Mouse (Mus musculus) MEL (cell line): ENCODE measurements around the gene Fam213b. TPM values are rescaled to one million over a fixed set of nuclear protein-coding genes. Genes with fewer than 3 reads are reported as not detected.

Source experiments
- DNase-seq: peaks from one replicate; pipeline ENCODE4 v3.0.0; 2011; ENCODE audit warnings: low read depth, low spot score
- H3K27ac ChIP-seq: 2 replicates; pipeline ENCODE4 v1.5.1; 2012; ENCODE audit warnings: low read depth, mild to moderate bottlenecking, control low read depth, low read length, moderate library complexity; ENCODE audit not compliant: control insufficient read depth
- H3K27me3 ChIP-seq, 2 experiments: fragments of 150-350 bp in 1 of 2; sonication (generic) in 1 of 2; 2 replicates each; pipeline ENCODE4 v1.6.1; 2012; ENCODE audit warnings: low read length in 2 of 2, mild to moderate bottlenecking in 2 of 2, improper control_type of control experiment in 1 of 2, moderate library complexity in 1 of 2; ENCODE audit not compliant: insufficient read depth in 2 of 2, control insufficient read depth in 1 of 2
- H3K36me3 ChIP-seq, 2 experiments: 2 replicates each; pipeline ENCODE4 v1.6.1; 2012 to 2014; ENCODE audit warnings: low read length in 2 of 2, improper control_type of control experiment in 1 of 2, inconsistent platforms in 1 of 2, mild to moderate bottlenecking in 1 of 2; ENCODE audit not compliant: insufficient read depth in 2 of 2, control insufficient read depth in 1 of 2
- H3K4me1 ChIP-seq, 2 experiments: fragments of 150-350 bp in 1 of 2; sonication (generic) in 1 of 2; 2 replicates each; pipeline ENCODE4 v1.6.1; 2012; ENCODE audit warnings: low read length in 2 of 2, improper control_type of control experiment in 1 of 2, mild to moderate bottlenecking in 1 of 2; ENCODE audit not compliant: insufficient read depth in 2 of 2, control insufficient read depth in 1 of 2
- H3K4me3 ChIP-seq, 2 experiments: fragments of 150-350 bp in 1 of 2; sonication (generic) in 1 of 2; 2 replicates each; pipeline ENCODE4 v1.5.1; 2012; ENCODE audit warnings: low read depth in 2 of 2, low read length in 2 of 2, mild to moderate bottlenecking in 2 of 2, moderate library complexity in 2 of 2, control low read depth in 1 of 2, improper control_type of control experiment in 1 of 2; ENCODE audit not compliant: control insufficient read depth in 1 of 2, insufficient read depth in 1 of 2
- H3K79me2 ChIP-seq: 2 replicates; pipeline ENCODE4 v1.6.1; 2012; ENCODE audit warnings: mild to moderate bottlenecking, low read length, moderate library complexity; ENCODE audit not compliant: control insufficient read depth, poor library complexity, insufficient read depth
- H3K9ac ChIP-seq: 2 replicates; pipeline ENCODE4 v1.6.1; 2012; ENCODE audit warnings: low read depth, mild to moderate bottlenecking, control low read depth, low read length, moderate library complexity; ENCODE audit not compliant: control insufficient read depth, poor library complexity, severe bottlenecking
- H3K9me3 ChIP-seq: fragments of 150-350 bp; sonication (generic); replicated peaks from 2 replicates; pipeline ENCODE4 v1.6.1; 2012; ENCODE audit warnings: mild to moderate bottlenecking, low read length, improper control_type of control experiment, moderate library complexity; ENCODE audit not compliant: insufficient read depth
- BHLHE40 ChIP-seq: IDR thresholded peaks from 2 replicates; pipeline ENCODE4 v1.6.1; 2012; ENCODE audit warnings: low read depth, mild to moderate bottlenecking, inconsistent platforms, low read length, improper control_type of control experiment, borderline replicate concordance
- CHD1 ChIP-seq: IDR thresholded peaks from 2 replicates; pipeline ENCODE4 v1.6.1; 2012; ENCODE audit warnings: low read depth, mild to moderate bottlenecking, inconsistent platforms, low read length, improper control_type of control experiment
- CTCF ChIP-seq, 3 experiments: IDR thresholded peaks in 2 of 3; conservative IDR thresholded peaks in 1 of 3; 2 replicates each; pipeline ENCODE4 v1.5.1; 2011 to 2012; ENCODE audit warnings: low read length in 3 of 3, low read depth in 2 of 3, mild to moderate bottlenecking in 2 of 3, improper control_type of control experiment in 1 of 3, inconsistent platforms in 1 of 3, mixed read lengths in 1 of 3, moderate library complexity in 1 of 3; ENCODE audit not compliant: control insufficient read depth in 1 of 3, insufficient read depth in 1 of 3, poor library complexity in 1 of 3, severe bottlenecking in 1 of 3
- E2F4 ChIP-seq: IDR thresholded peaks from 2 replicates; pipeline ENCODE4 v1.6.1; 2011; ENCODE audit warnings: low read depth, low read length, improper control_type of control experiment, borderline replicate concordance
- ELF1 ChIP-seq: IDR thresholded peaks from 2 replicates; pipeline ENCODE4 v1.6.1; 2014; ENCODE audit warnings: low read depth, mild to moderate bottlenecking, inconsistent platforms, low read length, improper control_type of control experiment, moderate library complexity
- EP300 ChIP-seq, 2 experiments: IDR thresholded peaks; 2 replicates each; pipeline ENCODE4 v1.6.1; 2011; ENCODE audit warnings: improper control_type of control experiment in 2 of 2, low read length in 2 of 2, low read depth in 1 of 2, mild to moderate bottlenecking in 1 of 2
- ETS1 ChIP-seq: IDR thresholded peaks from 2 replicates; pipeline ENCODE4 v1.6.1; 2012; ENCODE audit warnings: low read depth, mild to moderate bottlenecking, inconsistent platforms, low read length, improper control_type of control experiment, moderate library complexity
- GABPA ChIP-seq: IDR thresholded peaks from 2 replicates; pipeline ENCODE4 v1.6.1; 2012; ENCODE audit warnings: low read depth, mild to moderate bottlenecking, inconsistent platforms, low read length, improper control_type of control experiment, moderate library complexity
- GATA1 ChIP-seq: IDR thresholded peaks from 2 replicates; pipeline ENCODE4 v1.6.1; 2011; ENCODE audit warnings: low read depth, low read length, improper control_type of control experiment
- HCFC1 ChIP-seq: IDR thresholded peaks from 2 replicates; pipeline ENCODE4 v1.6.1; 2012; ENCODE audit warnings: low read depth, mild to moderate bottlenecking, inconsistent platforms, low read length, improper control_type of control experiment, moderate library complexity
- JUND ChIP-seq: IDR thresholded peaks from 2 replicates; pipeline ENCODE4 v1.6.1; 2011; ENCODE audit warnings: low read depth, mild to moderate bottlenecking, improper control_type of control experiment, low read length
- KAT2A ChIP-seq: conservative IDR thresholded peaks from 2 replicates; pipeline ENCODE4 v1.6.1; 2012; ENCODE audit warnings: low read depth, low read length, improper control_type of control experiment, inconsistent platforms
- MAFK ChIP-seq: IDR thresholded peaks from 2 replicates; pipeline ENCODE4 v1.6.1; 2011; ENCODE audit warnings: low read depth, mild to moderate bottlenecking, low read length, improper control_type of control experiment, borderline replicate concordance
- MAX ChIP-seq: IDR thresholded peaks from 2 replicates; pipeline ENCODE4 v1.6.1; 2011; ENCODE audit warnings: low read length, improper control_type of control experiment
- MEF2A ChIP-seq: IDR thresholded peaks from 2 replicates; pipeline ENCODE4 v1.6.1; 2014; ENCODE audit warnings: low read depth, mild to moderate bottlenecking, inconsistent platforms, low read length, improper control_type of control experiment; ENCODE audit not compliant: poor library complexity, insufficient replicate concordance, severe bottlenecking; ENCODE audit errors: extremely low read depth
- MXI1 ChIP-seq: IDR thresholded peaks from 2 replicates; pipeline ENCODE4 v1.6.1; 2011; ENCODE audit warnings: mild to moderate bottlenecking, low read depth, low read length, improper control_type of control experiment
- MYC ChIP-seq: IDR thresholded peaks from 2 replicates; pipeline ENCODE4 v1.6.1; 2011; ENCODE audit warnings: low read depth, mild to moderate bottlenecking, low read length, improper control_type of control experiment, moderate library complexity
- NELFE ChIP-seq: IDR thresholded peaks from 2 replicates; pipeline ENCODE4 v1.6.1; 2011; ENCODE audit warnings: low read depth, low read length, improper control_type of control experiment
- POLR2AphosphoS2 ChIP-seq: IDR thresholded peaks from 2 replicates; pipeline ENCODE4 v1.6.1; 2011; ENCODE audit warnings: low read length, improper control_type of control experiment
- RCOR1 ChIP-seq: IDR thresholded peaks from 2 replicates; pipeline ENCODE4 v1.6.1; 2012; ENCODE audit warnings: low read depth, mild to moderate bottlenecking, inconsistent platforms, low read length, improper control_type of control experiment
- SIN3A ChIP-seq: IDR thresholded peaks from 2 replicates; pipeline ENCODE4 v1.6.1; 2012; ENCODE audit warnings: low read length, improper control_type of control experiment, inconsistent platforms
- TAL1 ChIP-seq: IDR thresholded peaks from 2 replicates; pipeline ENCODE4 v1.6.1; 2012; ENCODE audit warnings: mild to moderate bottlenecking, inconsistent platforms, low read length, moderate library complexity, mixed read lengths
- TCF12 ChIP-seq: IDR thresholded peaks from 2 replicates; pipeline ENCODE4 v1.6.1; 2014; ENCODE audit warnings: low read depth, mild to moderate bottlenecking, inconsistent platforms, low read length, improper control_type of control experiment, moderate library complexity
- UBTF ChIP-seq: IDR thresholded peaks from 2 replicates; pipeline ENCODE4 v1.6.1; 2012; ENCODE audit warnings: low read depth, mild to moderate bottlenecking, inconsistent platforms, low read length, improper control_type of control experiment, moderate library complexity, borderline replicate concordance; ENCODE audit not compliant: insufficient read depth
- USF1 ChIP-seq: IDR thresholded peaks from 2 replicates; pipeline ENCODE4 v1.6.1; 2014; ENCODE audit warnings: low read depth, mild to moderate bottlenecking, inconsistent platforms, low read length, improper control_type of control experiment, moderate library complexity
- ZC3H11A ChIP-seq: IDR thresholded peaks from 2 replicates; pipeline ENCODE4 v1.6.1; 2012; ENCODE audit warnings: low read depth, mild to moderate bottlenecking, inconsistent platforms, low read length, improper control_type of control experiment
- ZNF384 ChIP-seq: IDR thresholded peaks from 2 replicates; pipeline ENCODE4 v1.6.1; 2012; ENCODE audit warnings: low read depth, mild to moderate bottlenecking, inconsistent platforms, low read length, improper control_type of control experiment
- polyA plus RNA-seq, 2 experiments: library from polyadenylated mRNA; stranded (reverse) in 1 of 2; unstranded in 1 of 2; fragments of >175 nt in 1 of 2; fragments of >200 nt in 1 of 2; gene quantifications; 2 replicates each; pipeline versions ENCODE4 v1.2.1 to v1.2.4; 2012; ENCODE audit warnings: low replicate concordance in 2 of 2, low read depth in 1 of 2; ENCODE audit not compliant: insufficient read length in 2 of 2, insufficient read depth in 1 of 2, missing spikeins in 1 of 2
- total RNA-seq: library from RNA; depleted of rRNA; stranded (reverse); fragments of 300-350 nt; gene quantifications from 2 replicates; pipeline ENCODE4 v1.2.3, GENCODE M21; 2012

Fam213b gene
- total and polyA plus RNA-seq, 3 experiments = not detected

DNA sequence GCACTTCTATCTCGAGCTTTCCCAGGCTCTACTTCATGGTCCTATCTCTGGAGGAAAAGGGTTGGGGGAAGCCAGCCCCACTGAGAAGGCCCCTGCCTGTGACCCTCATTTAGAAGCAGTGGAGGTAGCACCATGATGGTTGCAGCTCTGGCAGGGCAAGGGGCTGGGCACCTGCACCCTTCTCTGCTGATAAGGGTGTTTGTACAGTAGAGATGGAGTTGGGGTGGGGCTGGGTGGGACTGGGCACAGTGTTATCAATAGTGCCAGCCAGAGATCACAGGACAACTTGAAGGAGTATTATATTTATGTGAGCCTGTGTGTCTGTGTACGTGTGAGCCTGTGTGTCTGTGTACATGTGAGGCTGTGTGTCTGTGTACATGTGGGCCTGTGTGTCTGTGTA, 12.7 kb upstream of the Fam213b start:
- TF ChIP-seq NELFE (no peak), MAFK (no peak), POLR2AphosphoS2 (no peak), E2F4 (no peak), TCF12 (peak; percentile 53; the same call in 1 of the 2 replicates), CTCF (IDR thresholded peaks at IDR 0.05 in 2 of 3, conservative IDR thresholded peaks at IDR 0.05 in 1 of 3; ENCODE audit: control insufficient read depth in 1 of 3, insufficient read depth in 1 of 3, low read depth in 2 of 3, low read length in 3 of 3, poor library complexity in 1 of 3, severe bottlenecking in 1 of 3) (no peak), ELF1 (no peak), MXI1 (no peak), UBTF (no peak), GABPA (no peak), BHLHE40 (no peak), EP300 (IDR thresholded peaks at IDR 0.05; ENCODE audit: low read depth in 1 of 2, low read length in 2 of 2) (peak in 1 of 2 experiments; percentile 51; a peak in 2 of 4 replicates), MYC (no peak), CHD1 (no peak), ETS1 (no peak), USF1 (no peak), ZC3H11A (no peak), RCOR1 (no peak), KAT2A (no peak), GATA1 (0 out of 2 replicates have a peak, but pooled peaks have one; percentile 34), TAL1 (peak; percentile 25; the same call in 1 of the 2 replicates), JUND (no peak), ZNF384 (no peak), MAX (no peak), MEF2A (no peak), SIN3A (no peak; the same call in 1 of the 2 replicates), HCFC1 (no peak)
- DNase-seq = peak; percentile 55
- peaks cover 11 to 26% of the 10 kb centered on the region in 2 experiments for H3K4me1 ChIP-seq
- peak overlapping the region; percentile 53 for H3K9ac ChIP-seq
- H3K4me3 ChIP-seq = peak overlapping the region in 1 of 2 experiments; percentile 15; a peak in 1 of 4 replicates
- peaks cover 0 to 13% of the 10 kb centered on the region in 2 experiments; a peak in 2 of 4 replicates for H3K36me3 ChIP-seq
- no peaks in the 10 kb centered on the region for H3K27me3 ChIP-seq
- H3K9me3 ChIP-seq = no peaks in the 10 kb centered on the region
- peak overlapping the region; percentile 75 for H3K27ac ChIP-seq
- H3K79me2 ChIP-seq = no peaks in the 10 kb centered on the region
